In genomic region chr3:101295931-101296820, GRCm38 (mm10) we compare ENCODE assay signal across 20 mouse cellular contexts. TPM values are rescaled to one million over a fixed set of nuclear protein-coding genes. Genes with fewer than 3 reads are reported as not detected.
DNase-seq lines count a peak whose midpoint lies in the region; ATAC-seq and TF ChIP-seq lines count a peak whose summit lies in the region.
"Had no signal": no experiment of that assay in that cellular context is flagged by ENCODE, and none has a peak within 500 bp of the region (broad histone marks: within the 10 kb centered on the region; RNA-seq: fewer than 3 reads in every experiment).

No protein-coding gene starts in this region.

- ATAC-seq in granulocyte monocyte progenitor cell, adult 5-6 weeks (replicated peaks; ENCODE audit: poor library complexity, severe bottlenecking) = no peak

- no peak for TF ChIP-seq CTCF in spleen, adult 2 months (IDR thresholded peaks at IDR 0.05; ENCODE audit: extremely low read depth, insufficient read depth, insufficient read length, insufficient replicate concordance)

- peaks cover 18% of the 10 kb centered on the region for H3K4me1 ChIP-seq in spleen, adult 2 months (ENCODE audit: control insufficient read depth, insufficient read depth, insufficient read length)

- H3K27ac ChIP-seq in spleen, adult 2 months (ENCODE audit: insufficient read depth, low read length) = peak overlapping the region; percentile 63
- H3K27ac ChIP-seq: embryonic facial prominence, embryonic 15.5 days; limb, embryonic 13.5 days; liver, embryonic 15.5 days; stomach, embryonic 15.5 days had no signal

- WGBS in spleen, adult 2 months = 44% methylated on average over 15 of the region's 15 CpGs

- no peaks in the 10 kb centered on the region for H3K27me3 ChIP-seq in spleen, adult 2 months (ENCODE audit: control insufficient read depth, insufficient read depth, low read length)
- H3K27me3 ChIP-seq: embryonic facial prominence, embryonic 15.5 days; heart, embryonic 13.5 days; limb, embryonic 13.5 days; stomach, embryonic 15.5 days had no signal

- H3K4me3 ChIP-seq in spleen, adult 2 months (ENCODE audit: extremely low read depth, insufficient read depth, insufficient read length) = no peak overlapping the region
- H3K4me3 ChIP-seq: embryonic facial prominence, embryonic 15.5 days; heart, embryonic 13.5 days; limb, embryonic 13.5 days; liver, embryonic 15.5 days; stomach, embryonic 15.5 days had no signal

- no peak for DNase-seq in spleen, adult 2 months (ENCODE audit: low read depth in 1 of 2, low spot score in 2 of 2)
- DNase-seq in spleen, postnatal 4 days (ENCODE audit: low spot score in 2 of 2) = no peak
- peak; percentile 89 for DNase-seq in induced T-regulatory cell, adult 2 months (ENCODE audit: low read depth)
- peak; percentile 33 to 42 for DNase-seq in thymus, postnatal 10 days (ENCODE audit: low spot score in 2 of 2)
- no peak for DNase-seq in right cerebral cortex, postnatal 10 days (ENCODE audit: low spot score in 2 of 2)
- DNase-seq in urinary bladder, postnatal 36 days (ENCODE audit: low spot score in 2 of 2) = no peak

- no peak; the same call in 1 of the 2 replicates for TF ChIP-seq POLR2A in spleen, adult 2 months (IDR thresholded peaks at IDR 0.05; ENCODE audit: low read depth, low read length)

- H3K36me3 ChIP-seq in spleen, adult 2 months (ENCODE audit: control insufficient read depth, insufficient read depth, low read length) = no peaks in the 10 kb centered on the region
- H3K36me3 ChIP-seq: embryonic facial prominence, embryonic 15.5 days; heart, embryonic 13.5 days; limb, embryonic 13.5 days; liver, embryonic 15.5 days; stomach, embryonic 15.5 days had no signal

RNA-seq across cellular contexts. Expression of gene Cd2, which starts 8.4 kb away (rescaled TPM):
- 38.2 and 50.2 TPM in 2 replicates for polyA plus RNA-seq in spleen, adult 2 months (2012; rRNA removed)
- not detected in 2 replicates for total RNA-seq in granulocyte monocyte progenitor cell, adult 5-6 weeks (2014; fragmentation: Nextera tagmentation)
- total RNA-seq in granulocyte monocyte progenitor cell, adult 5-6 weeks (2017) = not detected in 2 replicates
- total RNA-seq: gastrocnemius, adult 8-10 months; layer of hippocampus, postnatal 36 days; left cerebral cortex, postnatal 14 days; megakaryocyte progenitor cell, adult 5-6 weeks; MEL had no signal
- polyA plus RNA-seq: C2C12; heart, embryonic 13.5 days; limb, embryonic 13.5 days; midbrain, embryonic 14.5 days; neural tube, embryonic 11.5 days had no signal

Comparison
In these comparisons a context has a peak if more than half of its experiments do, and no peak if none do; other contexts are left out.
1. DNase-seq: peak in induced T-regulatory cell, adult 2 months (single experiment) and thymus, postnatal 10 days (2 of 2); none in spleen, adult 2 months (0 of 2), spleen, postnatal 4 days (0 of 2), right cerebral cortex, postnatal 10 days (0 of 2) and urinary bladder, postnatal 36 days (0 of 2).